Mouse (Mus musculus): ENCODE data around the gene Slc7a3. TPM values are rescaled to one million over a fixed set of nuclear protein-coding genes. Genes with fewer than 3 reads are reported as not detected.

The Slc7a3 gene
- 3.9 and 5.6 TPM in 2 replicates for polyA plus RNA-seq (2012; rRNA removed)

DNA sequence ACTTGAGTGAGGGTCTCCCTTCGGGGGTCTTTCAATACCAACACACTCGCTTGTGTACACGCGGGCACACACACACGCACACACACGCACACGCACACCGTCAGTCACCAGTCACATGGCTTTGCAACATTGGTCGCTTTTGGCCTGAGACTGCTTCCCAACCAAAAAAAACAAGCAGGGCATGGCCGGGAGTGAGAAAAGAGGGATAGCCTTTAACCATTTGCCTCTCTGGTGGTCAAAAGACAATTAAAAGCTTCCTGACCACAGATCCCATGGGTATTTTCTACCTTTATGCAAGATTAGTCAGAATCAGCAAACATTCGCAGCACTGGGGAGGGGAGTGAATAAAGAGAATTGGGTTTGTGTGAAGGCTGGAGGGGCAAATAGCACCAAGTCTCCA lies at the start of gene Slc7a3:
Gene Slc7a3 (minus strand): TSS at position 101 of the 400 bp plus-strand sequence.

DNA sequence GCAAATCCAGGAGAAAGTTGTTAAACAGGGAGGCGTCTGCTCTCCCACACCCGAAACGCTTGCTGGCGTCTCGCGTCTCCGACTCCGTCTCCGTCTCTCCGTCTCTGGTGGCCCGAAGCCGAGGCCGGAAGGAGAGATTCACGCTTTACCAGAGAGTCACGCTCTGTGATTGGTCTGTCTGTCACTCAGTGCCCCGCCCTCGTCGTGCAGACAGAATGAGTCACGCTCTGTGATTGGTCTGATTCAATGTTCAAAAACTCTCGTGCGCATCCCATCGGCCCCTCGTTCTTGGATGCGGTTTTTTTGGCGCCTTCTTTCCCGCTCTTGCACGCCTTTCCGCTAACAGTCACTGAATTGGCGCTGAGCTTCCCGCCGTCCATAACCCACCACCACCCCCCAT lies 26.3 kb downstream of the Slc7a3 start, which contains the start of gene Tex11:
Gene Tex11 (minus strand): TSS at position 127 of the 400 bp plus-strand sequence.

Other genes starting within 250 kb of the Slc7a3 start
- gene Tex11, start 26.4 kb downstream of the Slc7a3 start, polyA plus RNA-seq (2012; rRNA removed): not detected in 2 replicates
- gene Snx12, start 136.5 kb upstream of the Slc7a3 start, polyA plus RNA-seq (2012; rRNA removed): 10.1 and 11.9 TPM in 2 replicates
- gene Foxo4, start 168.5 kb upstream of the Slc7a3 start, polyA plus RNA-seq (2012; rRNA removed): 47.3 and 51.5 TPM in 2 replicates
- gene Gm614, start 178.0 kb upstream of the Slc7a3 start, polyA plus RNA-seq (2012; rRNA removed): not detected in 2 replicates
- gene Il2rg, start 182.2 kb upstream of the Slc7a3 start, polyA plus RNA-seq (2012; rRNA removed): 5.0 and 6.7 TPM in 2 replicates
- gene Gm20489, start 183.0 kb upstream of the Slc7a3 start, polyA plus RNA-seq (2012; rRNA removed): not detected in 2 replicates
- gene Med12, start 188.0 kb upstream of the Slc7a3 start, polyA plus RNA-seq (2012; rRNA removed): 105 and 201 TPM in 2 replicates
- 0.42 and 0.56 TPM in 2 replicates for gene Nlgn3, start 213.1 kb upstream of the Slc7a3 start, polyA plus RNA-seq (2012; rRNA removed)